Mouse (Mus musculus): ENCODE data around the gene Zfp27. TPM values are rescaled to one million over a fixed set of nuclear protein-coding genes. Genes with fewer than 3 reads are reported as not detected.

Zfp27 gene
- 3.1 and 6.1 TPM in 2 replicates for polyA plus RNA-seq (2012; rRNA removed; ENCODE audit: low replicate concordance)

DNA sequence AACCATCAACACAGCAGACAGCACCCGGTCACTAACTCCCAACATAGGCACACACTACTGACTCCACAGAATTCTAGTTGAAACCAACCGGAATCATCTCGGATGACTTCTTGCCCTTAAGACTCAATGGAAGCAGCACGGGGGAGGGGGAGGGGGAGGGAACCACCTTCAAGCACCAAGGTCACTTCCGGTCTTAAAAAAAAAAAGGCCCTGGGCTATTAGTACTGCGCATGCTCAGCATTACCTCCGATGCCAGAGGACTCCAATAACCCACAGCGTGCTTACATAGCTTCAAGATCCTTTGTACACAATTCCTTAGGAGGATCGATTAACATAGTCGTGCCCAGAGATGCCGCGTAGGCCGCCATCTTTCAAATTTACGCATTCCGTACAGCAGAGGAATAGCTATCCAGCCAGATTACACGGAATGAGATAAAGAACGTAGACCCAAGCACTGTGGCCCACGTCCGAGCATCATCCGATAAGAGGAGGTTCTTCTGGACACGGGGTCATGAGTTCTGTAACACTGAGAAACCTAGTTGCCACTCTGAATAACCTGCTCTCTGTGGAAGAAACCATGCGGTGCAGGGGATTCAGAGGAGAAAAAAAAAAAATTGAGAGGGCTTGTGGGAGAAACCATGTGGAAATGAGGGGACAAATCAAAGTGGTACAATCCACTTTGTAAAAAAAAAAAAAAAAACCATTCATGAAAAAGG, at the start of gene Zfp27:
Gene Zfp27, minus strand, starts transcription at position 607 of the 716 bp plus-strand sequence.

DNA sequence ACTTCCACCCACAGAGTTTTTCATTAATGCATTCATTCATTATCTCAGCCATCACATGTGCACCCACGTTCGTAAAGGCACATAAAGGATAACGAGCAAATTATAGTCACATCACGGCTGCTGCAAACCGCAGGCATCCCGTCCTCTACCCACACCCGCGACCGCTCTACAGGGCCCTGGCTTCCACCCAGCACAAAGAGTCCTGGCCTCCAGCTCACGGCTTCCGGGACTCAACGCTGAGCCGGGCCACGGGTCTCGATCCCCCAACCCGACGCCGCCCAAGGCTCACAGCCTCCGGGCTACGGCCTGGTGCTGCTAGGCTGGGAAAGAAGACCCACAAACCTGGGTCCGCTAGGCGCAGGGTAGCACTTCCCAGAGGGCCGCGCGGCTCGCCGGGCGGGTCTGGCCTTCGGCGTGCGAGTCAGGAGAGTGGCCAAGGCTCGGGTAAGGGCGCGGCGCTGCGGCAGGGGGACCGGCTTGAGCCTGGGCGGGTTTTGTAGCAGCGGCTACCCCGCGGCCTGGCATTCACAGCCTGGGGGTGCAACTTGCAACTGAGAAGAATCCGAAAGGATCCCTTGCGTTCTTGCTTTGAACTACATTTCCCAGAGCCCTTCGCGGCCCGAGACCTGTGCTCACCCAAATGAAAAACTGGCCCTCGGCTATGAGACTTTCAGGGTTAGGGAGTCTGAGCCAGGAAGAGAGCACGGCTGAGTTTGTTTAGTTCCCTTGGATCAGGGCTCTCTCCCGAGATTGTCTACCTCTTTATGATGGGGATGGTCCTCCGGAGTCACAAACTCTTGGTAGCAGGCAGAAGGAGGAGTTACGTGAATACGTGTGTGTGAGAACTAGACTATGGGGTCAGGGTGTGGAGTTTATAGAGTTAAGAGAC, 47.4 kb upstream of the Zfp27 start, which contains the start of gene Zfp74:
Gene Zfp74, minus strand, starts transcription at position 577 of the 889 bp plus-strand sequence.

DNA sequence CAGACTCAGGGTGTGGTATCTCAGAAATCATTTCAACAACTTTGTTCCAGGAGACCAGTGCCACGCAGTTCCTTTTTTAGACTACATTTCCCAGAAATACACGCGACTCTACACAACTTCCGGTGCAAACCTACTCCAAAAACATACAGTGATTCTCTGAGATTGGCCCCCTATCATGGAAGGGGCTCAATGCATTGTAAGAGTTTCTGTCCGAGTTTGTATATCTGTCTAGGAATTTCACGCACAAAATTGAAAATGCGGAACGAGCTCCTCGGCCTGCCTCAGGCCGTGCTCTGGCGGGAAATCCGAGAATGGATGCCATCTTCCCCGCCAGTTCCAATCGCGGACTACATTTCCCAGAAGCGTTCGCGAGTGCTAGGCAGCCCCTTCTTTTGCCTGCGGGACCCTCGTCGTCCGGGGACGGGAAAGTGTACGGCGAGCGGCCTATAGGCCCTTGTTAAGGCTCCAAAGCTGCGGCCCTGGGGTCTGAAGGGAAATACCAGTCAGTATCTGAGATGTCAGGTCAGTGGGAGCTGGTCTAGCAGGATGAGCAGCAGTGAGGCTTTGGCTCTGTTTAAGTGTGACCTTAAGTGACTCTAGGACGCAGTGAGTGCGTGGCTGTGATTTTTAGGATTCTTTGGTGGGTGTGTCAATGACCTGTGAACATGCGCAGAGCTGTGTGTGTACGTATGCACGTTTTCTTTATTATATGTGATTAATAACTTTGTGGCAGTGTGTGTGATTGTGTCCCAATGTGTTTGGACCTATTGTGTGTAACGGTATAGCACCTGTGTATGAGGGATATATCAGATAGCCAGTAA, 2.0 kb upstream of the Zfp27 start, which contains the start of gene Zfp383:
Gene Zfp383, plus strand, starts transcription at position 94 of the 821 bp plus-strand sequence.

DNA sequence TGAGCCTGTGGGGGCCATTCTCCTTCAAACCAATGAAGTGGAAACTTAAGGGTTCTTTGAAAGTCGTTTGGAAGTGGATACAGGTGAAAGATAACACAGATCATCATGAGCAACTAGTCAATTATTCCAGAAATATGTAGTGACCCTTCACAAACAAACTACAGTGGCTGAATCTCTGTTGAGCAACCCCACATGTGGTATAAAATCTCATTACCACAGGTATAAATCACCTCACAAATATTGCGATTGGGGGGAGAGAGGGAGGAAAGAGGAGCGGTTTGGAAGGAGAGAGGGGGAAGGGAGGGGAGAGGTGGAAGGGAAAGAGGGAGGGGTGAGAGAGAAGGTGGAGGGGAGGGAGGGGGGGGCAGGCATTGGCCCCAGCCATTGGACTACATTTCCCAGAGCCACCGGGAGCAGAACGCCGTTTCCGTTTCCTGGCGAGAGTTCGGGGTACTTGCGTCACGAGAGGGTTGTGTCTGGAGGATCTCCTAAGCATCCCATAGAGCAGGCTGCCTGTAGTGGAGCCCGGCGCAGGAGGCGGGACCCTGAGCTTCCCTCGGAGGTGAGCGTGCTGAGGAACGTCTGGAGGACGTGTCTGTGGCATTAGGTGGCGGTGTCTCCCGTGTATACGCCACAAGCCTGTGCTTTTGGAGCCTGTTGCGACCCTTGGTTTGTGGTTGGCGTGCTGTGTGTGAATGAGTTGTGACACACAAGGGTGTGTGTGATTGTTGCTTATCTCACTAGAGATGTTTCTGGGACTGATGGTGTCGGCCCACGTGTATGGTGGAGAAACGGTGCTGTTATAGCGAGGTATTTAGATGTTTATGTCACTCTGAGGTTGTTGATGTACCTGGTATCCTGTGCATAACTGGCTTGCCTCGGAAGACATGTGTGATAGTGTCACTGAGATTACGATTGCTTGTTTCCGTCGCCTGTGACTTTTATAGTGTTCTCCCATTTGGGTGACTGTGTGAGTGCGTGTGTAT, 46.5 kb downstream of the Zfp27 start, which contains the start of gene Zfp420:
Gene Zfp420, plus strand, starts transcription at position 448 of the 986 bp plus-strand sequence.

DNA sequence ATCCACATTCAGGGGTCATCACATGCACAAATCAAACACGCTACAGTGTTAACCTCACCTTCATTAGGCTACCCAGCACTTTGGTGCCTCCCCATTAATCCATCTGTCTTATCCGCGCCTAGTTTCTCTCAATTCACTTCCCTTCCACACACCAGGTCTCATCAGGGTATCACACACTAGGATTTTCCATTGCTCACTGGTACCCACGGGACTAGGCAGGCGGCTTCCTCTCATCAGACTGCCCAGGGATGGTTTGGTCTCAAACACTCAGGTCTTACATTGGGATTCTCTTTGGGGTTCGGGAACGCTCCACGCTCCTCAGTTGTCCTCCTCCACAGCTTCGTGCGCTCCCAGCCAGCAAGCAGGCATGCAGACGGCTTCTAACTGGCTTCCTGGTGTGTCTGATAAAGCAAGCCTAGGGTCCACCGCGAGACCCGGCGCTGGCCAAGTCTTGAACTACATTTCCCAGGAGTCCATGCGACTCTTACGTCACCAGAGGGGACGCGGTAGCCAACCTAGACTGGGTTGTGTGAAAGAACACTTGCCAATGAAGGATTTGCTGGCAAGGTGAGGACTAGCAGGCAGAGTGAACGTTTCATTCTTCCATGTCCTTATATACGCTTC, 53.0 kb downstream of the Zfp27 start, which contains the start of gene Zfp940:
Gene Zfp940, minus strand, starts transcription at position 451 of the 624 bp plus-strand sequence.

Other genes starting within 250 kb of the Zfp27 start
- gene Catsperg2, start 179.5 kb downstream of the Zfp27 start, polyA plus RNA-seq (2012; rRNA removed; ENCODE audit: low replicate concordance): not detected in 2 replicates
- gene Zfp84, start 138.0 kb downstream of the Zfp27 start, polyA plus RNA-seq (2012; rRNA removed; ENCODE audit: low replicate concordance): 3.8 and 8.0 TPM in 2 replicates
- 1.7 and 3.9 TPM in 2 replicates for gene Zfp30, start 122.6 kb downstream of the Zfp27 start, polyA plus RNA-seq (2012; rRNA removed; ENCODE audit: low replicate concordance)
- gene Zfp790, start 90.5 kb downstream of the Zfp27 start, polyA plus RNA-seq (2012; rRNA removed; ENCODE audit: low replicate concordance): 2.6 and 4.0 TPM in 2 replicates
- 0.39 and 1.1 TPM in 2 replicates for gene Zfp940, start 52.9 kb downstream of the Zfp27 start, polyA plus RNA-seq (2012; rRNA removed; ENCODE audit: low replicate concordance)
- gene Zfp420, start 46.6 kb downstream of the Zfp27 start, polyA plus RNA-seq (2012; rRNA removed; ENCODE audit: low replicate concordance): 1.9 and 3.3 TPM in 2 replicates
- 2.2 and 3.9 TPM in 2 replicates for gene Zfp383, start 1.7 kb upstream of the Zfp27 start, polyA plus RNA-seq (2012; rRNA removed; ENCODE audit: low replicate concordance)
- gene Zfp74, start 47.5 kb upstream of the Zfp27 start, polyA plus RNA-seq (2012; rRNA removed; ENCODE audit: low replicate concordance): 4.5 and 9.0 TPM in 2 replicates
- 3.8 and 8.7 TPM in 2 replicates for gene Zfp568, start 77.4 kb upstream of the Zfp27 start, polyA plus RNA-seq (2012; rRNA removed; ENCODE audit: low replicate concordance)
- gene Zfp14, start 144.8 kb upstream of the Zfp27 start, polyA plus RNA-seq (2012; rRNA removed; ENCODE audit: low replicate concordance): 7.2 and 9.2 TPM in 2 replicates
- gene Zfp82, start 166.3 kb upstream of the Zfp27 start, polyA plus RNA-seq (2012; rRNA removed; ENCODE audit: low replicate concordance): 0.56 and 1.2 TPM in 2 replicates
- not detected in 2 replicates for gene Gm26920, start 183.8 kb upstream of the Zfp27 start, polyA plus RNA-seq (2012; rRNA removed; ENCODE audit: low replicate concordance)
- gene Zfp566, start 184.0 kb upstream of the Zfp27 start, polyA plus RNA-seq (2012; rRNA removed; ENCODE audit: low replicate concordance): 0.97 and 5.5 TPM in 2 replicates
- 17.7 and 38.2 TPM in 2 replicates for gene Zfp260, start 188.2 kb upstream of the Zfp27 start, polyA plus RNA-seq (2012; rRNA removed; ENCODE audit: low replicate concordance)
- gene Zfp382, start 215.4 kb upstream of the Zfp27 start, polyA plus RNA-seq (2012; rRNA removed; ENCODE audit: low replicate concordance): 1.5 and 4.0 TPM in 2 replicates